Mouse (Mus musculus): ENCODE measurements around the gene Fxyd6. TPM values are rescaled to one million over a fixed set of nuclear protein-coding genes. Genes with fewer than 3 reads are reported as not detected.

Gene Fxyd6
- total and polyA plus RNA-seq, 3 experiments = 0.08 TPM; not detected in 2

DNA sequence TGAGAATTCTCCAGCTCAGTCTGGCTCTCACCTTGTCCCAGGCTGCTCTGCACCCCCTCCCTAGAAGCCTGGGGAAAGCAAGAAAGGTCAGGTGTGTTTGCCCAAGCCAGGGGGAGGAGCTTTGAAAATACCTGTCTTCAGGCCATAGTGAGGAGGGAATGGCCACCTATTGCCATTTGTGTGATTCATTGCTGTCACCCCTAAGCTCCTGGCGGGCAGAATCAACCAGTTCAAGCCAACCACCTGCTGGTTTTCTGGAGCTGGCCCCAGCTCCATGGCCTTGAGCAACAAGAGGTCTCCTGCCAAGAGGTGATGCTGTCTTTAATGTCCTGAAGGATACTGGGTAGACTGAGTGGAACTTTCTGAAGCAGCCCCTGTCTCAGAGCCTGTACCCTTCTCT is 28.4 kb downstream of the Fxyd6 start:
- H3K4me1 ChIP-seq (ENCODE audit: control insufficient read depth in 1 of 2, insufficient read depth in 2 of 2) = peaks cover 0 to 14% of the 10 kb centered on the region in 2 experiments; a peak in 2 of 4 replicates
- TF ChIP-seq JUND (conservative IDR thresholded peaks at IDR 0.05; ENCODE audit: low read depth, low read length) (no peak), MAX (IDR thresholded peaks at IDR 0.05; ENCODE audit: low read length) (no peak), TBP (conservative IDR thresholded peaks at IDR 0.05; ENCODE audit: low read depth, low read length) (no peak), NRF1 (IDR thresholded peaks at IDR 0.05; ENCODE audit: low read depth, low read length) (no peak), MXI1 (IDR thresholded peaks at IDR 0.05; ENCODE audit: low read depth, low read length) (no peak), RAD21 (IDR thresholded peaks at IDR 0.05; ENCODE audit: low read depth, low read length) (no peak), KAT2A (IDR thresholded peaks at IDR 0.05; ENCODE audit: insufficient replicate concordance, low read length) (no peak), CTCF (conservative IDR thresholded peaks at IDR 0.05 in 1 of 2, IDR thresholded peaks at IDR 0.05 in 1 of 2; ENCODE audit: low read depth in 2 of 2, low read length in 2 of 2) (no peak), CHD2 (IDR thresholded peaks at IDR 0.05; ENCODE audit: low read length) (no peak), POLR2AphosphoS2 (IDR thresholded peaks at IDR 0.05; ENCODE audit: low read depth, low read length) (no peak), RCOR1 (conservative IDR thresholded peaks at IDR 0.05; ENCODE audit: low read depth, low read length) (no peak), PAX5 (IDR thresholded peaks at IDR 0.05; ENCODE audit: low read length) (no peak), ZKSCAN1 (IDR thresholded peaks at IDR 0.05; ENCODE audit: borderline replicate concordance, low read depth, low read length) (no peak), IRF4 (IDR thresholded peaks at IDR 0.05; ENCODE audit: low read depth, low read length) (no peak), HCFC1 (IDR thresholded peaks at IDR 0.05; ENCODE audit: low read depth, low read length) (no peak), JUN (IDR thresholded peaks at IDR 0.05; ENCODE audit: insufficient read depth, low read depth, low read length) (no peak), ZNF384 (IDR thresholded peaks at IDR 0.05; ENCODE audit: low read depth, low read length) (no peak), GABPA (IDR thresholded peaks at IDR 0.05; ENCODE audit: insufficient replicate concordance, low read depth, low read length) (no peak)
- no peak overlapping the region for H3K4me3 ChIP-seq (replicated peaks in 1 of 3; ENCODE audit: low read depth in 2 of 3, low read length in 2 of 3, poor library complexity in 1 of 3)
- in situ Hi-C loops (cut with MboI; ENCODE audit: low pct_ligation_motif_present, low pct_unique_long_range_greater_than_20kb, low sequenced_read_pairs) (loop anchor here (25.0 kb wide), 1 partner anchor 386 kb away; the partner anchor contains the start of gene Cd3e), dilution Hi-C loops (cut with MboI; ENCODE audit: extremely low pct_ligation_motif_present, extremely low pct_unique_long_range_greater_than_20kb, low sequenced_read_pairs) (no loop called here)
- H3K79me2 ChIP-seq (replicated peaks; ENCODE audit: control insufficient read depth, extremely low read depth, insufficient read depth, poor library complexity, severe bottlenecking) = no peaks in the 10 kb centered on the region
- no peaks in the 10 kb centered on the region for H3K9me3 ChIP-seq (replicated peaks; ENCODE audit: low read length)
- no peaks in the 10 kb centered on the region for H3K36me3 ChIP-seq (replicated peaks in 1 of 2; ENCODE audit: control insufficient read depth in 1 of 2, insufficient read depth in 1 of 2, low read length in 1 of 2)
- H3K27me3 ChIP-seq (replicated peaks) = peaks cover 77% of the 10 kb centered on the region
- no peak overlapping the region for H3K4me2 ChIP-seq (ENCODE audit: insufficient read depth, low read depth, poor library complexity, severe bottlenecking)
- H3K9ac ChIP-seq (ENCODE audit: insufficient read depth, low read depth) = no peak overlapping the region
- no peak overlapping the region for H3K27ac ChIP-seq (ENCODE audit: insufficient read depth, low read depth)
- no peak for DNase-seq (ENCODE audit: extremely low read depth)

DNA sequence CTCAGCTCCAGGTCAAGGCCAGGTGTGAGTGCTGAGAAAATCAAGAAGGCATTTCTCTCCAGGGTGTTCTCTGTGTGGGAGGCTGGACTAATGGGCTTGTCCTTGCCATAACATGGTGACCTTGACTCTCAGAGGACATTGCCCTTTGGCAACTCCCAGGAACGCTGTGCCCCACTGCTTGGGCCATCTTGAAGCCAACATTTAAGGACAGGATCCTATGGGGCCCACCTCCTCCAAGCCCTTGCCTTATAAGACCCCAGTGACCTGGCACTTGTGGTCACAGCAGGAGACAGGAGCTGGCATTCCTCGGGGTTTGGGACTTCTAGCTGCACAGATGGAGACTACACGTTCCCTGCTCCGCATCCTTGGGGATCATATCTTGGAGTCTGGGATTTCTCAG is 29.4 kb downstream of the Fxyd6 start, which contains the start of gene Fxyd2:
Fxyd2 (plus strand) TSS at position 236 of the 400 bp plus-strand sequence.
- dilution Hi-C loops (cut with MboI; ENCODE audit: extremely low pct_ligation_motif_present, extremely low pct_unique_long_range_greater_than_20kb, low sequenced_read_pairs) = no loop called here
- no peak within 1 kb of the TSS for H3K9ac ChIP-seq (ENCODE audit: insufficient read depth, low read depth)
- TF ChIP-seq ZC3H11A (IDR thresholded peaks at IDR 0.05; ENCODE audit: low read depth, low read length) (no peak), TBP (conservative IDR thresholded peaks at IDR 0.05; ENCODE audit: low read depth, low read length) (no peak), MAZ (IDR thresholded peaks at IDR 0.05; ENCODE audit: low read depth, low read length) (no peak), NRF1 (IDR thresholded peaks at IDR 0.05; ENCODE audit: low read depth, low read length) (no peak), MEF2A (IDR thresholded peaks at IDR 0.05; ENCODE audit: borderline replicate concordance, low read depth, low read length) (no peak), RCOR1 (conservative IDR thresholded peaks at IDR 0.05; ENCODE audit: low read depth, low read length) (no peak), ZNF384 (IDR thresholded peaks at IDR 0.05; ENCODE audit: low read depth, low read length) (no peak), CTCF (conservative IDR thresholded peaks at IDR 0.05 in 1 of 2, IDR thresholded peaks at IDR 0.05 in 1 of 2; ENCODE audit: low read depth in 2 of 2, low read length in 2 of 2) (no peak), USF1 (IDR thresholded peaks at IDR 0.05; ENCODE audit: low read depth, low read length) (no peak), USF2 (conservative IDR thresholded peaks at IDR 0.05; ENCODE audit: low read depth, low read length) (no peak), KAT2A (IDR thresholded peaks at IDR 0.05; ENCODE audit: insufficient replicate concordance, low read length) (no peak), CHD1 (IDR thresholded peaks at IDR 0.05; ENCODE audit: low read depth, low read length) (no peak), MAFK (IDR thresholded peaks at IDR 0.05; ENCODE audit: insufficient replicate concordance, low read length) (no peak), PAX5 (IDR thresholded peaks at IDR 0.05; ENCODE audit: low read length) (no peak), ETS1 (conservative IDR thresholded peaks at IDR 0.05; ENCODE audit: low read depth, low read length) (no peak), BHLHE40 (IDR thresholded peaks at IDR 0.05; ENCODE audit: low read depth, low read length) (no peak), SMC3 (IDR thresholded peaks at IDR 0.05; ENCODE audit: low read depth, low read length) (no peak)

More for the DNA sequence above, 29.4 kb downstream of the Fxyd6 start, which contains the start of gene Fxyd2:
- H3K36me3 ChIP-seq (replicated peaks in 1 of 2; ENCODE audit: control insufficient read depth in 1 of 2, insufficient read depth in 1 of 2, low read length in 1 of 2) = no peaks in the 10 kb centered on the region
- H3K27ac ChIP-seq (ENCODE audit: insufficient read depth, low read depth) = no peak within 1 kb of the TSS
- no peak within 1 kb of the TSS for H3K4me2 ChIP-seq (ENCODE audit: insufficient read depth, low read depth, poor library complexity, severe bottlenecking)
- no peak within 1 kb of the TSS for H3K4me3 ChIP-seq (replicated peaks in 1 of 3; ENCODE audit: low read depth in 2 of 3, low read length in 2 of 3, poor library complexity in 1 of 3)
- no peak for DNase-seq (ENCODE audit: extremely low read depth)
- no peaks in the 10 kb centered on the region for H3K9me3 ChIP-seq (replicated peaks; ENCODE audit: low read length)
- peaks cover 0 to 14% of the 10 kb centered on the region in 2 experiments; a peak in 2 of 4 replicates for H3K4me1 ChIP-seq (ENCODE audit: control insufficient read depth in 1 of 2, insufficient read depth in 2 of 2)
- H3K27me3 ChIP-seq (replicated peaks) = peaks cover 86% of the 10 kb centered on the region
- no peaks in the 10 kb centered on the region for H3K79me2 ChIP-seq (replicated peaks; ENCODE audit: control insufficient read depth, extremely low read depth, insufficient read depth, poor library complexity, severe bottlenecking)
- in situ Hi-C loops (cut with MboI; ENCODE audit: low pct_ligation_motif_present, low pct_unique_long_range_greater_than_20kb, low sequenced_read_pairs) = loop anchor here (25.0 kb wide), 1 partner anchor 387 kb away; the partner anchor contains the start of gene Cd3e

Data from CH12.LX (cell line).